Mouse (Mus musculus): Measurements from ENCODE around the gene Hmgn1.

GRCm38 (mm10) chr16:96114729-96115128 is 12.8 kb downstream of the Hmgn1 start:
- no peak for TF ChIP-seq CTCF (IDR thresholded peaks at IDR 0.05; ENCODE audit: insufficient read depth, low read length)
- no peak for TF ChIP-seq POLR2A (IDR thresholded peaks at IDR 0.05; ENCODE audit: borderline replicate concordance, extremely low read depth, low read depth, low read length)
